Mouse (Mus musculus) olfactory bulb, adult 2 months (tissue): ENCODE results near the gene Rbks. TPM values are rescaled to one million over a fixed set of nuclear protein-coding genes. Genes with fewer than 3 reads are reported as not detected.
A peak's percentile ranks its signal among the peaks of the same experiment; 100 is the strongest.

Experiments
- H3K27ac ChIP-seq: fragments of 200-500 bp; 2 replicates; pipeline ENCODE4 v1.5.1; 2012; ENCODE audit warnings: low read depth, low read length; ENCODE audit not compliant: insufficient read depth
- H3K4me1 ChIP-seq: fragments of 200-500 bp; 2 replicates; pipeline ENCODE4 v1.6.1; 2012; ENCODE audit warnings: low read length; ENCODE audit not compliant: control insufficient read depth, insufficient read depth
- H3K4me3 ChIP-seq: fragments of 200-500 bp; 2 replicates; pipeline ENCODE4 v1.5.1; 2012; ENCODE audit warnings: mild to moderate bottlenecking, low read depth, low read length, moderate library complexity; ENCODE audit not compliant: insufficient read depth
- CTCF ChIP-seq: fragments of 200-500 bp; IDR thresholded peaks from 2 replicates; pipeline ENCODE4 v1.5.1; 2012; ENCODE audit warnings: low read depth, mild to moderate bottlenecking, low read length, moderate library complexity; ENCODE audit not compliant: insufficient read depth
- POLR2A ChIP-seq: fragments of 200-500 bp; IDR thresholded peaks from 2 replicates; pipeline ENCODE4 v1.6.1; 2012; ENCODE audit warnings: mild to moderate bottlenecking, low read depth, low read length, moderate library complexity; ENCODE audit not compliant: insufficient read depth
- WGBS: fragments of 180-500 bp; shearing (Covaris S2); methylation state at CpG from one replicate; pipeline ENCODE4 v1.1.7; 2018; 5-methylcytosine and 5-hydroxymethylcytosine counted together
- polyA plus RNA-seq: library from polyadenylated mRNA; stranded (reverse); fragments of >200 nt; gene quantifications from 2 replicates; pipeline ENCODE4 v1.2.4, GENCODE M21; 2012; ENCODE audit warnings: low replicate concordance; ENCODE audit not compliant: missing spikeins, insufficient read depth, insufficient read length

The Rbks gene
- polyA plus RNA-seq, 1 experiment = not detected

- TF ChIP-seq POLR2A = no peak
- TF ChIP-seq CTCF = no peak
- Histone ChIP-seq H3K4me3 (no peak overlapping the region), H3K4me1 (peaks cover 12% of the 10 kb centered on the region), H3K27ac (no peak overlapping the region)
- 89% methylated on average over 3 of the region's 3 CpGs for WGBS
These were observed 115.5 kb downstream of the Rbks start for GRCm38 (mm10) chr5:31581932-31582331.

GRCm38 (mm10) chr5:31581263-31581662 is 116.2 kb downstream of the Rbks start:
- TF ChIP-seq CTCF = no peak
- TF ChIP-seq POLR2A = no peak
- Histone ChIP-seq H3K4me1 (peaks cover 16% of the 10 kb centered on the region), H3K27ac (no peak overlapping the region), H3K4me3 (no peak overlapping the region)
- WGBS = 81% methylated on average over 6 of the region's 6 CpGs

GRCm38 (mm10) chr5:31576539-31576975 is 120.9 kb downstream of the Rbks start:
- Histone ChIP-seq H3K4me1 (peaks cover 24% of the 10 kb centered on the region), H3K4me3 (no peak overlapping the region), H3K27ac (peak overlapping the region; percentile 69)
- TF ChIP-seq CTCF (no peak), POLR2A (no peak)
- 15% methylated on average over 7 of the region's 7 CpGs for WGBS

Other genes with a start within 250 kb of the Rbks start
- not detected in 2 replicates for gene Zfp512, start 245.2 kb downstream of the Rbks start, polyA plus RNA-seq
- not detected in 2 replicates for gene 4930548H24Rik, start 211.9 kb downstream of the Rbks start, polyA plus RNA-seq
- not detected in 2 replicates for gene Gpn1, start 202.9 kb downstream of the Rbks start, polyA plus RNA-seq
- gene Slc4a1ap, start 170.6 kb downstream of the Rbks start, polyA plus RNA-seq = not detected in 2 replicates
- not detected in 2 replicates for gene Supt7l, start 169.8 kb downstream of the Rbks start, polyA plus RNA-seq
- gene Mrpl33, start 100.7 kb downstream of the Rbks start, polyA plus RNA-seq = not detected in 2 replicates
- not detected in 2 replicates for gene Babam2, start 57 bp upstream of the Rbks start, polyA plus RNA-seq